Mouse (Mus musculus) hindbrain, embryonic 10.5 days (tissue): ENCODE measurements around the gene Sdk1. TPM values are rescaled to one million over a fixed set of nuclear protein-coding genes. Genes with fewer than 3 reads are reported as not detected.
"Not testable (repeated sequence)": the region's sequence is repeated elsewhere in the genome, so short reads cannot be mapped to it uniquely, and the experiment has no call there.

ENCODE experiments used
- DNase-seq: peaks from one replicate; pipeline ENCODE4 v3.0.0-alpha.2; 2017; ENCODE audit warnings: low spot score
- H3K27ac ChIP-seq: fragments of 300-500 bp; sonication (generic); 2 replicates; pipeline ENCODE4 v1.5.1; 2016; ENCODE audit warnings: mild to moderate bottlenecking, moderate library complexity
- H3K27me3 ChIP-seq: fragments of 300-500 bp; sonication (generic); 2 replicates; pipeline ENCODE4 v1.6.1; 2016; ENCODE audit warnings: mild to moderate bottlenecking; ENCODE audit not compliant: poor library complexity, insufficient read depth, severe bottlenecking
- H3K36me3 ChIP-seq: fragments of 300-500 bp; sonication (generic); 2 replicates; pipeline ENCODE4 v1.6.1; 2016; ENCODE audit warnings: mild to moderate bottlenecking, moderate library complexity
- H3K4me1 ChIP-seq: fragments of 300-500 bp; sonication (generic); replicated peaks from 2 replicates; pipeline ENCODE4 v1.6.1; 2016; ENCODE audit warnings: mild to moderate bottlenecking
- H3K4me3 ChIP-seq: fragments of 300-500 bp; sonication (generic); 2 replicates; pipeline ENCODE4 v1.5.1; 2016; ENCODE audit warnings: mild to moderate bottlenecking, moderate library complexity
- H3K9me3 ChIP-seq: fragments of 300-500 bp; sonication (generic); 2 replicates; pipeline ENCODE4 v1.6.1; 2016; ENCODE audit warnings: mild to moderate bottlenecking, moderate library complexity
- WGBS: fragments of 180-500 bp; shearing (Covaris S2); methylation state at CpG from one replicate; pipeline ENCODE4 v1.1.7; 2016; 5-methylcytosine and 5-hydroxymethylcytosine counted together
- polyA plus RNA-seq: library from polyadenylated mRNA; unstranded; fragments of >200 nt; fragmentation: Nextera tagmentation; extraction: Ambion mirVana; gene quantifications from 2 replicates; pipeline ENCODE4 v1.2.1, GENCODE M21; 2016

The Sdk1 gene
- polyA plus RNA-seq, 1 experiment from 2014 or later = 0.99 TPM

DNA sequence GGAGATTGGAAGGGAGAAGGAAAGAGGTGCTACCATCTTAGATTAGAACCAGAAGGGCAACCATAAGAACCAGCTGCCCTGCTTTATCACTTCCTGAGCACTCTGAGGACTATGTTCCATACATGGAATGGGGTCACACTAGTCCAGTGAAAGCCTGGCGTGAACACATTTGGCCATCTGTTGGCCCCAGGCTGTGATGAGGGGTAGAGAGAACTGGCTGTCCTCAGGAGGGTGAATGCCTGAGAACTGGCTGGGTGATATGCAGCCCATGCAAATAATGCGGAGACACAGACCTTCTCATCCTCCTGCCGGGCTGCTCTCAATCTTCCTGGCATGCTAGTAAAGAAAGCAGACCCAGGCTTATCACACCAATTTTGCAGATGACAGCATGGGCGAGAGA lies 384.1 kb downstream of the Sdk1 start:
- H3K27ac ChIP-seq = no peak overlapping the region
- H3K4me3 ChIP-seq = no peak overlapping the region
- WGBS = 90% methylated on average over 4 of the region's 4 CpGs
- no peaks in the 10 kb centered on the region for H3K36me3 ChIP-seq
- H3K9me3 ChIP-seq = no peaks in the 10 kb centered on the region
- no peaks in the 10 kb centered on the region for H3K4me1 ChIP-seq
- no peaks in the 10 kb centered on the region for H3K27me3 ChIP-seq
- no peak for DNase-seq

DNA sequence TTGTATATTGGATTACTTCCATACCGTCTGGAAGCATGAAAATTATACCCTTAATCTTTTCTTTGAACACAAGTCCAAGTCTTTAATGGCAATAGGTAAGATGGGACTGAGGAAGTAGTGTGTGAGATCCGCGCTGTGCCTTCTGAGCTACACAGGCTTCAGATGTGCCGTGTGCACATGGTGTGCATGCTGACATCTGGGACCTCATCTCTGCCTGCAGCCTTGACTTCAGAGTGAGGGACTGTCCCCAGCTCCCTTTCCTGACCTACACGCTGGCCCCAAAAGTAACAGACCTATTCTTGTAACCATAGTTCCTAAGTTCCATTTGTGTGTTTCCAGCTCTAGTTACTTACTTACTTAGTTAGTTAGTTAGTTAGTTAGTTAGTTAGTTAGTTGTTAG lies 390.4 kb downstream of the Sdk1 start:
- Histone ChIP-seq H3K36me3 (no peaks in the 10 kb centered on the region), H3K4me3 (no peak overlapping the region), H3K27me3 (no peaks in the 10 kb centered on the region), H3K27ac (no peak overlapping the region), H3K9me3 (no peaks in the 10 kb centered on the region), H3K4me1 (no peaks in the 10 kb centered on the region)
- WGBS = 92% methylated on average over 5 of the region's 5 CpGs
- DNase-seq = no peak

DNA sequence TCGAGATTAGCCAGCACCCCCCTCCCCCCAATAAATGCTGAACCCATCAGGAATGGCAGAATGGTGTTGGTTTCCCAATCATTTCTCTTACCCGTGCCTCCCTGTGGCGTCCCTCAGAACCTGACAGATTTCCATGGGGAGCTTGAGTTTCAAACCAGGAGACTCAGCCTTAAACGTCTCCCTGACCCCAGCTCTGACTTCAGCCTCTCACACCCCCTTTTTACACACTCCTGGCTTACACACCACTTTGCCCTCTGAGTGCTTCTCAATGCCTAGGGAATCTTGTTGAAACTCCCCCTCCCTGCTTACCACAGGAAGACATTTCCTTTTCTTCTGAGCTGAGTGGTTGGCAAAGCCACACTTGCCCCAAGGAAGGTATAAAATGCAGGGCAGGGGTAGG lies 392.0 kb downstream of the Sdk1 start:
- no peaks in the 10 kb centered on the region for H3K36me3 ChIP-seq
- WGBS = 69% methylated on average over 4 of the region's 4 CpGs
- H3K9me3 ChIP-seq = no peaks in the 10 kb centered on the region
- no peak for DNase-seq
- H3K27ac ChIP-seq = no peak overlapping the region
- H3K4me3 ChIP-seq = no peak overlapping the region
- no peaks in the 10 kb centered on the region for H3K4me1 ChIP-seq
- no peaks in the 10 kb centered on the region for H3K27me3 ChIP-seq

DNA sequence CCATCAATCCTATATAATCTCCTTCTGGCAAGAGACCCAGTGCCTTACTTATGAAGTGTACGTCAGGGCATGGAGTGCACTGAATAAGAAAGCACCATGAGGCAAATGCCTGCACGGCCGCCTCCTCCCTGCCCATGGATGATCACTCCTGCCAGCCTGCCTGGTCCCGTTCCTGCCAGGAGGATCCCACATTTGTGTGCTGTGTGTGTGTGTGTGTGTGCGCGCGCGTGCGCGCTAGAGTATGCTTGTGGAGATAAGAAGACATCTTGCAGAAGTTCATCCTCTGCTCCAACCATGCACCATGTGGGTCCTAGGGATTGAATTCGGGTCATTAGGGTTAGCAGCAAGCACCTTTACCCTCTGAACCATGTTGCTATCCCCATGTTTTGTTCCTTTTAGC lies 395.1 kb downstream of the Sdk1 start:
- Histone ChIP-seq H3K36me3 (no peaks in the 10 kb centered on the region), H3K27ac (no peak overlapping the region), H3K4me1 (no peaks in the 10 kb centered on the region), H3K9me3 (no peaks in the 10 kb centered on the region), H3K4me3 (no peak overlapping the region), H3K27me3 (no peaks in the 10 kb centered on the region)
- WGBS = 93% methylated on average over 11 of the region's 11 CpGs
- DNase-seq = no peak

DNA sequence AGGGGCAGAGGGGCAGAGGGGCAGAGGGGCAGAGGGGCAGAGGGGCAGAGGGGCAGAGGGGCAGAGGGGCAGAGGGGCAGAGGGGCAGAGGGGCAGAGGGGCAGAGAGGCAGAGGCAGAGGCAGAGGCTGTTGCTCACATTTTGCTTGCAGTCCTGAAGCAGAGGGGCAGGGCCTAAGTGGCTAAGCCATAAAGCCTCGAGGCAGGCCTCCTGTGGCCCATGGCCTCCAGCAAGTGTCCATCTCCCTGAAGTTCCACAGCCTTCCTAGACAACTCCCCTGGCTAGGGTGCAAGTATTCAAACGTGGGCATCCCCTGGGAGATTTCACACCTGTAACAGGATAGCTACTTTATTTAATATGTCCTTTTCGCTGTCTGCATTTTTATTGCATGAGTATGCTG lies 395.8 kb downstream of the Sdk1 start:
- H3K27ac ChIP-seq, H3K4me1 ChIP-seq, H3K36me3 ChIP-seq, H3K4me3 ChIP-seq, DNase-seq, H3K27me3 ChIP-seq, H3K9me3 ChIP-seq: not testable (repeated sequence)
- WGBS = 75% methylated on average over 3 of the region's 3 CpGs

DNA sequence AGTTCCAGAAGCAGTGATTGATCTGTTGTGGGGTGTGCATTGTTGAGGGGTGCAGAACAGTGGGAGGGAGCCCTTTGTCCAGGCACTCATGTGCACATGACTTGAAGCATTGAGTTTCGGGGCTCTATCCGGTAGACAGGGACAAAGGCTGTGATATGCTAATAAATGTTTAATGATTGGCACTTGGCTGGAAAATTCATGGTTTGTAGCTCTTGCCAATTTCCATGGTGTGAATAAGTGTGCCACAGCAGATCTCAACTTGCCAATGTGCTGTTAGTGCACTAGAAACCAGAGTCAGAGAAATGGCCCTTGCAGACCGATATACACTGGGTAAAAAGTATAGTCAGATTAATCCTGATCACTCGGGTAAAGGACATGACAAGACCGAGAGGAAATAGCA lies 404.4 kb downstream of the Sdk1 start:
- H3K27me3 ChIP-seq = no peaks in the 10 kb centered on the region
- 84% methylated on average over 5 of the region's 5 CpGs for WGBS

DNA sequence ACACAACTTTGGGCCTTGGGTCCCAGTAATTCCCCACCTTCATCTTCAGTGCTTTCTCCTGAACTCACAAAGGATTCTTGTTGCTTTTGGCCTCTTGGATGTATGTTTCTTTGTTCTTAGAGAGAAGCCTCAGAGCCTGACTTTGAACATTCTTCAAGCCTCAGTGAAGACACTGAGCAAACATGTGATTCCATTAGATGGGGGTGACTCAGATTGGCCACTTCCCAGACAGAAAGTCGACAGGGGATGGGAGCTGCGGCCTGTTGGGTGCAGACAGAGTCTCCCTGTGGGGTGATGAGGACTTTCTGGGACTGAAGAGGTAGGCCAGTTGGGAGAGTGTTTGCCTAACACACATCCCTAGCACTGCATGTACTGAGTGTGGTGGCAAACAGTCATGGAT lies 405.3 kb downstream of the Sdk1 start:
- Histone ChIP-seq H3K4me1 (peaks cover 8% of the 10 kb centered on the region), H3K9me3 (no peaks in the 10 kb centered on the region), H3K27ac (no peak overlapping the region), H3K36me3 (no peaks in the 10 kb centered on the region), H3K27me3 (no peaks in the 10 kb centered on the region), H3K4me3 (no peak overlapping the region)
- DNase-seq = no peak
- whole genome bisulfite sequencing = 74% methylated on average over 2 of the region's 2 CpGs

More for the DNA sequence above, 404.4 kb downstream of the Sdk1 start:
- no peak for DNase-seq
- H3K27ac ChIP-seq = no peak overlapping the region
- no peak overlapping the region for H3K4me3 ChIP-seq
- H3K9me3 ChIP-seq = no peaks in the 10 kb centered on the region
- H3K36me3 ChIP-seq = no peaks in the 10 kb centered on the region
- H3K4me1 ChIP-seq = peaks cover 8% of the 10 kb centered on the region

DNA sequence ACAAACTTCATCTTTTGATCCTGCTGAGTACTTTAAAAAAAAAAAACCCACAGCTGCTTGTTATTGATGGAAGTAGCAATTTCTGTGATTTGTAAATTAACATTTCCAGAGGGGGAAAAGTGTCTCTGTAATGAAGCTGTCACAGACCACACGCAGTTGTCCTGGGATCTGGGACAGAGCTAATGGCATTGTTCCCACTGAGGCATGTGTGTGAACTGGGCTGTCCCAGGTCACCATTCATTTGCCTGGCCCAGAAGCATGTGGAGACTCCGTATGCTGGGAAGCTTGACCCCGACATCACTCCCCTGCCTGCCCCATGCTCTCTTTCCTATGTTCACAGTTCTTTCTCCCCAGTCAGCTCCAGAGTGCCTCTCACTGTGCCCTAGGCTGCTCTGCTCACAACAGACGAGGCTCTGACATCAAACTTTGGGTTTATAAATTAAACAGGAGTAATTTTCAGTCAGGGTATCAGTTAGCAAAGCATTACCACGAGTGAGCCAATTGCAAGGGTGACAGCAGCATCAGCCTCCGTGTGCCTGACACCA lies 408.6 kb downstream of the Sdk1 start:
- H3K27ac ChIP-seq = no peak overlapping the region
- no peaks in the 10 kb centered on the region for H3K36me3 ChIP-seq
- no peak overlapping the region for H3K4me3 ChIP-seq
- H3K4me1 ChIP-seq = peaks cover 8% of the 10 kb centered on the region
- DNase-seq = no peak
- 58% methylated on average over 6 of the region's 6 CpGs for WGBS
- H3K27me3 ChIP-seq = no peaks in the 10 kb centered on the region
- no peaks in the 10 kb centered on the region for H3K9me3 ChIP-seq

DNA sequence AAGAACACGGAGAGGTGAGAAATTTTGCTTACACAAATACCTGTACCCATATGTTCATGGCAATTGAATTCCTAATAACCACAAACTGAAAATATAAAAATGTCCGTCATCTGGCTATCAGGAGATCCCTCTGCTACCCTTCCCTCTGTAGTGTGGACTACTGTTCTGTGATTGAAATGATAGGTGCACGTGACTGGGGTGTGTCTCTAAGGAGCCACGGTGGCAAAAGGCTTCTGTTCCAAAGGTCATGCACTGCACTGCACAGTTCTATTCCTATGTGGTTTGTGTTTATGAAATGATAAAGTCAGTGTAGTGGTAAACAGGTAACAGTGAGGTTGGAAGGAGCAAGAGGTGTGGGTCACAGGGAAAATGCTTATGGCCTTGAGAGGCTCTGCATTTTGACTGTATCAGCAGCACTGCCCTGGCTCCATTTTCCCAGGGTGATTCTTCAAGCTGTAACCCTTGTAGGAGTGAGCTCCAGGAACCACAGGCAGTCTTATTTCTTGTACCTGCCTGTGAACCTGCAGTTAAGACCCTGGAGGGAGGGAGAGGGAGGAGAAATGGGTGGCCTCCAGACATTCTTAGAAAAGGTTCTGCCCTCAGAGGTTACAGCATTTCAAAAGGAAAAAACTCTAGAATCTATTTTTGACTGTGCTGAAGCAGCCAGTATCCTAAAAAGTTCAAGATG lies 410.5 kb downstream of the Sdk1 start:
- WGBS = 91% methylated on average over 4 of the region's 4 CpGs
- no peak overlapping the region for H3K27ac ChIP-seq
- H3K4me3 ChIP-seq = no peak overlapping the region
- no peaks in the 10 kb centered on the region for H3K27me3 ChIP-seq
- peaks cover 5% of the 10 kb centered on the region for H3K4me1 ChIP-seq
- no peaks in the 10 kb centered on the region for H3K9me3 ChIP-seq
- no peak for DNase-seq
- H3K36me3 ChIP-seq = no peaks in the 10 kb centered on the region

DNA sequence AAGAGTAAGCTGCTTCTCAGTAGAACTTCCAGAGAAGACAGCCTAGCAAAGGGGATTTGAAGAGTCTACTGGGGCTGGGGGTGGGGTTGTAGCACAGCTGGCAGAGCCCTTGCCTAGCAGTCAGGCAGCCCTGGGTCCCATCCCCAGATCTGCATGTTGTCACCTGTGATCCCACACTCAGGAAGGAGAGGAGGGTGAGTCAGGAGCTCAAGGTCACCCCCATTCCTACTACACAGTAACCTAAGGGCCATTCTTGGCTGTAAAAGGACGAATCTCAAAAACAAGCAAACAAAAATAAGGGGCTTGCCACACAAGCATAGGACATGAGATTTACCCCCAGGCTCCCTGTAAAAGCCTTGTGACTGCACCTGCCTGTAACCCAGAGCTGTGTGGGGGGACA lies 435.1 kb downstream of the Sdk1 start:
- no peaks in the 10 kb centered on the region for H3K36me3 ChIP-seq
- no peaks in the 10 kb centered on the region for H3K9me3 ChIP-seq
- no peaks in the 10 kb centered on the region for H3K4me1 ChIP-seq
- no peak overlapping the region for H3K27ac ChIP-seq
- no peak for DNase-seq
- no peaks in the 10 kb centered on the region for H3K27me3 ChIP-seq
- H3K4me3 ChIP-seq = no peak overlapping the region
- 62% methylated on average over 1 of the region's 1 CpGs for WGBS

DNA sequence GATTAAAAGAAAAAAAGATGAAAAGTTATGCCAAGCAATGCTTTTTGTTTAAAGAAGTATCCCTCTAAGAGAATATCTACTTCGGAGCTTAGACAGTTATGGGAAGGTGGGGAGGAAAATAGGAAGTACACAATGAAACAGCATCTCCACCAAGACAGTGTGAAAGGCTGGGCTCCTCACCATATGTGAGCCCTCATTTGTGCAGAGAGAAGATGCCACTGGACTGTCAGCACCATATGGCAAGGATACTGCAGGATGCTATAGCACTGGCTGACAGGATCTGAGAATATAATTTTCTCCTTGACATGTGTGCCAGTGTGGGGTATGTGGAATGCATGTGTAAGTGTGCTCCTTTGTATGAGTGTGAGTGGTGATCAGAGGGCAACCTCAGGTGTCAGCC lies 435.7 kb downstream of the Sdk1 start:
- H3K27me3 ChIP-seq = no peaks in the 10 kb centered on the region
- no peak overlapping the region for H3K27ac ChIP-seq

DNA sequence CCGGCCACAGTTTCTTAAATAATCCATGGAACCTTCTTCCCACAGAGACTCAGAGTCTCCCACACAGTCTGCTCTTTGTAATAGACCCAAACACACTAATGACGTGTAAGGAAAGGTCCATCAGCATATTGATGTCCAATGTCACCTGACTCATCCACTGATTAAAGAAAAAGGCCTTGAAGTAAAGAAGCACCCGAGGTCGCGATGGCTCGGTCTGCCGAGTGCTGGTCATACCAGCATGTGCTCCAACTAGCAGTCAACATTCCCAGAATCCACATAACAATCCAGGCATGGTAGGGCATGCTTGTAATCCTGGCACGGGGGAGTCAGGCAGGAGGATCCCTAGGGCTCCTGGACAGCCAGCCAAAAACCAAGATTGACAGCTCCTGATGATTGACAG lies 436.6 kb downstream of the Sdk1 start:
- 90% methylated on average over 8 of the region's 8 CpGs for WGBS
- no peak overlapping the region for H3K4me3 ChIP-seq

More for the DNA sequence above, 435.7 kb downstream of the Sdk1 start:
- WGBS = 94% methylated on average over 1 of the region's 1 CpGs
- Histone ChIP-seq H3K4me1 (no peaks in the 10 kb centered on the region), H3K36me3 (no peaks in the 10 kb centered on the region), H3K4me3 (no peak overlapping the region), H3K9me3 (no peaks in the 10 kb centered on the region)
- DNase-seq = no peak

DNA sequence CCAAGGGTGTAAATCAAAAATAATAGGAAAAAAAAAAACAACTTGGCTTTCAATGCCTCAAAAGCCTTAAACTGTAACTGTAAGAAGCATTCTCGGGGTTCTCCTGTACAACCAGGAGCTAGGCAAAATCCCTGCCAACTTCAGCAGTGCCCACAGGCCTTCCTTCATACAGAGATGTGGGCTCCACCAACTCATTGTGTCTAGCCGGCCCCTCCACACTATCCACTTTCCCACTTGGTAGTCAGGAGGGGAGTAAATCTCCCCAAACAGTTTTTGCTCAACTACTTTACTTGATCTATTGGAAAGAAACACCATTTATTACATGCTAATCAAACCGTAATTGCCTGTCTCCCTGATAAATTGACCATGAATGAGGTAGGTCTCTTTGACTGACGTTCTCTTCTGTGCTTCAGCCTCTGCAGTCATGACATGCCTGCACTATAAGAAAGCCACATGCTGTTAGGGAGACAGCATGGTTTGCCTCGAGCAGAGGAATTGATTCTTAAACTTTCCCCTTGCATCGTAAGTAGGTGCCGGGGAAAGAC lies 445.7 kb downstream of the Sdk1 start:
- Histone ChIP-seq H3K27ac (no peak overlapping the region), H3K36me3 (no peaks in the 10 kb centered on the region), H3K9me3 (no peaks in the 10 kb centered on the region), H3K27me3 (no peaks in the 10 kb centered on the region), H3K4me1 (peaks cover 5% of the 10 kb centered on the region; the same call in 1 of the 2 replicates), H3K4me3 (no peak overlapping the region)
- DNase-seq = no peak
- 66% methylated on average over 7 of the region's 7 CpGs for WGBS

More for the DNA sequence above, 436.6 kb downstream of the Sdk1 start:
- no peaks in the 10 kb centered on the region for H3K36me3 ChIP-seq
- no peaks in the 10 kb centered on the region for H3K4me1 ChIP-seq
- H3K9me3 ChIP-seq = no peaks in the 10 kb centered on the region
- H3K27me3 ChIP-seq = no peaks in the 10 kb centered on the region
- no peak overlapping the region for H3K27ac ChIP-seq
- DNase-seq = no peak
